Mouse (Mus musculus) myocyte (in vitro differentiated cells): Measurements from ENCODE around the gene Gm17387.

Experiments
- E2F4 ChIP-seq: IDR thresholded peaks from one replicate; pipeline ENCODE4 v1.6.1; 2011; ENCODE audit warnings: mild to moderate bottlenecking, control low read depth, moderate library complexity; ENCODE audit not compliant: insufficient read depth
- MYOD1 ChIP-seq, 3 experiments: IDR thresholded peaks; one replicate each; pipeline ENCODE4 v1.6.1; 2011; ENCODE audit warnings: control low read depth in 2 of 3, low read depth in 2 of 3, mild to moderate bottlenecking in 2 of 3, moderate library complexity in 1 of 3; ENCODE audit not compliant: insufficient read length in 2 of 3, control insufficient read depth in 1 of 3
- MYOG ChIP-seq, 3 experiments: IDR thresholded peaks; one replicate each; pipeline ENCODE4 v1.6.1; 2011; ENCODE audit warnings: control low read depth in 2 of 3, low read depth in 2 of 3, mild to moderate bottlenecking in 2 of 3; ENCODE audit not compliant: insufficient read length in 2 of 3, control insufficient read depth in 1 of 3, insufficient read depth in 1 of 3
- POLR2A ChIP-seq: IDR thresholded peaks from one replicate; pipeline ENCODE4 v1.6.1; 2011; ENCODE audit warnings: low read depth, mild to moderate bottlenecking, control low read depth, moderate library complexity; ENCODE audit not compliant: insufficient read length

DNA sequence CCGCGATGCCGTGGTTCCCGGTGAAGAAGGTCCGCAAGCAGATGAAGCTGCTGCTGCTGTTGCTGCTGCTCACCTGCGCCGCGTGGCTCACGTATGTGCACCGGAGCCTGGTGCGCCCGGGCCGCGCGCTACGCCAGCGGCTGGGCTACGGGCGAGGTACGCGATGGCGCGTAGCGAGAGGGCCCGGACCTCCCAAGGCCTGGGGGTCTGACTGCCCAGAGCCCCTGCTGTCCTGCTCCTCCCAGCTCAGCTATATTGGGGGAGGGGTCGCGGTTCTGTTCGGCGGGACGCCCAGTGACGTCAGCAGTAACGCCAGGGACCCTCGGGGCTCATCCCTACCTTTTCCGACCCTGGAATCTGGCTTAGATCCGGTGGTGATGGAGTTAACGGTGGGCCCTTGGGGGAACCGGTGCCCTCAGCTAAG is 32.4 kb downstream of the Gm17387 start:
- TF ChIP-seq MYOD1 (IDR thresholded peaks at IDR 0.05; ENCODE audit: control insufficient read depth in 1 of 3, insufficient read length in 2 of 3, low read depth in 2 of 3) (no peak), E2F4 (no peak), MYOG (IDR thresholded peaks at IDR 0.05; ENCODE audit: control insufficient read depth in 1 of 3, insufficient read depth in 1 of 3, insufficient read length in 2 of 3, low read depth in 2 of 3) (no peak), POLR2A (no peak)
